Mouse (Mus musculus) limb, embryonic 12.5 days (tissue): ENCODE results near the gene Cep350. TPM values are rescaled to one million over a fixed set of nuclear protein-coding genes. Genes with fewer than 3 reads are reported as not detected.

ENCODE experiments used
- ATAC-seq: fragments of 200-750 bp; cut with Nextera tagmentation; 2 replicates; pipeline ENCODE4 v1.8.0; 2017; ENCODE audit warnings: low read depth, moderate TSS enrichment; ENCODE audit not compliant: insufficient number of reproducible peaks, insufficient read depth, low FRiP score, low TSS enrichment
- H3K27ac ChIP-seq: fragments of 300-500 bp; sonication (generic); 2 replicates; pipeline ENCODE4 v1.5.1; 2016; ENCODE audit warnings: mild to moderate bottlenecking, moderate library complexity
- H3K27me3 ChIP-seq: fragments of 300-500 bp; sonication (generic); 2 replicates; pipeline ENCODE4 v1.6.1; 2016; ENCODE audit warnings: mild to moderate bottlenecking, moderate library complexity
- H3K36me3 ChIP-seq: fragments of 300-500 bp; sonication (generic); 2 replicates; pipeline ENCODE4 v1.6.1; 2016; ENCODE audit warnings: mild to moderate bottlenecking, moderate library complexity
- H3K4me1 ChIP-seq: fragments of 300-500 bp; sonication (generic); replicated peaks from 2 replicates; pipeline ENCODE4 v1.6.1; 2016
- H3K4me2 ChIP-seq: fragments of 300-500 bp; sonication (generic); 2 replicates; pipeline ENCODE4 v1.6.1; 2016; ENCODE audit warnings: mild to moderate bottlenecking, moderate library complexity
- H3K4me3 ChIP-seq: fragments of 300-500 bp; sonication (generic); replicated peaks from 2 replicates; pipeline ENCODE4 v1.5.1; 2016; ENCODE audit warnings: mild to moderate bottlenecking
- H3K9ac ChIP-seq: fragments of 300-500 bp; sonication (generic); replicated peaks from 2 replicates; pipeline ENCODE4 v1.6.1; 2016; ENCODE audit warnings: mild to moderate bottlenecking, moderate library complexity
- H3K9me3 ChIP-seq: fragments of 300-500 bp; sonication (generic); 2 replicates; pipeline ENCODE4 v1.6.1; 2016; ENCODE audit warnings: mild to moderate bottlenecking, moderate library complexity
- WGBS: fragments of 180-500 bp; shearing (Covaris S2); methylation state at CpG from one replicate; pipeline ENCODE4 v1.1.7; 2016; 5-methylcytosine and 5-hydroxymethylcytosine counted together
- polyA plus RNA-seq: library from polyadenylated mRNA; unstranded; fragments of >200 nt; fragmentation: Nextera tagmentation; extraction: Ambion mirVana; gene quantifications from 2 replicates; pipeline ENCODE4 v1.2.1, GENCODE M21; 2016

The Cep350 gene
- polyA plus RNA-seq, 1 experiment from 2014 or later = 12.5 TPM

GRCm38 (mm10) chr1:155987625-155988024 is 14.6 kb upstream of the Cep350 start:
- Histone ChIP-seq H3K4me2 (no peak overlapping the region), H3K36me3 (no peaks in the 10 kb centered on the region), H3K4me1 (no peaks in the 10 kb centered on the region; the same call in 1 of the 2 replicates), H3K27ac (no peak overlapping the region), H3K27me3 (no peaks in the 10 kb centered on the region), H3K4me3 (no peak overlapping the region), H3K9me3 (no peaks in the 10 kb centered on the region), H3K9ac (no peak overlapping the region)
- 83% methylated on average over 2 of the region's 2 CpGs for WGBS
- no peak for ATAC-seq

GRCm38 (mm10) chr1:155974931-155975330 is 1.9 kb upstream of the Cep350 start:
- Histone ChIP-seq H3K4me2 (no peak overlapping the region), H3K9ac (no peak overlapping the region), H3K27ac (no peak overlapping the region), H3K4me3 (no peak overlapping the region), H3K4me1 (peaks cover 17% of the 10 kb centered on the region), H3K27me3 (no peaks in the 10 kb centered on the region), H3K9me3 (no peaks in the 10 kb centered on the region), H3K36me3 (no peaks in the 10 kb centered on the region)
- WGBS = 56% methylated on average over 2 of the region's 2 CpGs
- no peak for ATAC-seq

DNA sequence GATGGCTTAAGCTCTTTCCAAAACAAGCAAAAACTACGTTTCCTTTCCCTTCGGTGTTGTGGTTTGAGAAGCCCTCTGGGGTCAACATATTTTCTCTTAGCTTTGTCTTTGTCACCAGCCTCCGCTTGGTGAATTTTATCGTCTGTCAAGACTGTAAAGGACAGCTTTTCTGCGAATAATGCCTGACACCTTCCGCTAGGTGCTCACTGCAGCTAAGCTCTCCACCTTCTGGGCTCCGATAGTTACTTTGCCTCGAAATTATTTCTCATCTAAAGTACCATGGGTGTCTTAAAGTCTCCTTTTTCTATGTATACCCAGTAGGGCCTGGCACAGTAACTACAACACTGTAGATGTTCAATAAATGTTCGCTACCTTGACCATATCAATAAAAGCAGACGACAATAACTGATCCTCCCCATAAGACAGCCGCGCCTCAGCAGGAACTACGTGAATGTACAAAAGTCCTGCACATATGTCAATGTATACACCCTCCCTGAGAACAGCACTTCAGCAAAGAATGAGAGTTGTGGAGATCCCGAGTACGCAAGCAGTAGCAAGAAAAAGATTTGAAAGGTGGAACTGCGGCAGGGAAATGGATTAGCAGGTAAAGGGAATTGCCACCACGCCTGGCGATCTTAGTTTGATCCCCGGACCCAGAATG is 794 bp upstream of the Cep350 start:
- Histone ChIP-seq H3K9me3 (no peaks in the 10 kb centered on the region), H3K4me2 (peak overlapping the region; percentile 73), H3K4me1 (peaks cover 17% of the 10 kb centered on the region), H3K27ac (peak overlapping the region; percentile 84), H3K36me3 (no peaks in the 10 kb centered on the region), H3K9ac (peak overlapping the region; percentile 97), H3K4me3 (peak overlapping the region; percentile 98), H3K27me3 (no peaks in the 10 kb centered on the region)
- WGBS = 6% methylated on average over 19 of the region's 19 CpGs
- no peak for ATAC-seq

DNA sequence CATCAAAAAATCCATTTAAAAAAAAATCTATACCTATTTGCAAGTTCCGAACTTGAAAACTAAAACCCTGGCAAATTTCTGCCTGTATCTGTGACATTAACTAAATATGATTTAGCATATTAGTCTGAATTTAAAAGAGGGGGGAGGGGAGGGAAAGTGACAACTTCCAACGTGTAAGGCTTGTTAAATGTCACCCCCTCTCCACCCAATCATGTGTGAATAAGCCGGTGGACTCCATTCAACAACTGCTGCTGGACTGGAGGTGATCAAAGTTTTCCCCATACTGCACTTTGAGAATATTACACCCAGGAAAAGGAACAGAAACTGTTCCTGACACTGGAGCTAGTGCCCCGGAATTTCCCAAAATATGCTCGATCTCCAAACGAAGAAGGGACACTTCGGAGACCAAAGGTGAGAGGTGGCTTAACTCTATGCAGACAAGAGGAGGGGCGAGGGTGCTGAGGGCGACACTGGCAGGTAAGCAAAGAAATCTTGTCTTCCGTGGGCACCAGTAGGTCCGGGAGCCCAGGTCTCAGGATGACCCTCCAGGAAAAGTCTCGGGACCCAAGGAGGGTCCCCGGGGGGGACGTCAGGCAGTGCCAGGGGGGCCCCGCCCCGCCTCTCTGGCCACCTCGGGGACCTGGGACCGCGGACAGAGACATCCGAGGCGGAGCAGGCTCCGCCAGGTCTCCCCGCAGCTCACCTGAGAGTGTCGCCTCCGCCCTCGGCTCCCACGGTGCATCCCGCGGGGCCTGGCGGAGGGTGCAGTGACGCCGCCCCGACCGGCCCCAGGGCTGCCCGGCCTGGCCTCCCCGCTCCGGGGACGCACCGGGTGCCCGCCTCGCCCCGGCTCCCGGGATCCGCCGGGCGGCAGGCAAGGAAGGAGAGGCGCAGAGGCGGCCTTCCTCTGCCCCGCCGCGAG is 648 bp downstream of the Cep350 start:
- 3% methylated on average over 51 of the region's 51 CpGs for WGBS

GRCm38 (mm10) chr1:155949170-155949569 is 23.9 kb downstream of the Cep350 start:
- peaks cover 68% of the 10 kb centered on the region for H3K36me3 ChIP-seq
- WGBS = 93% methylated on average over 2 of the region's 2 CpGs
- ATAC-seq = no peak
- H3K4me3 ChIP-seq = no peak overlapping the region
- H3K27me3 ChIP-seq = no peaks in the 10 kb centered on the region
- H3K9me3 ChIP-seq = 0 out of 2 replicates have a peak, but pooled peaks cover 3% of the 10 kb centered on the region
- H3K9ac ChIP-seq = no peak overlapping the region
- H3K27ac ChIP-seq = no peak overlapping the region
- no peaks in the 10 kb centered on the region for H3K4me1 ChIP-seq
- no peak overlapping the region for H3K4me2 ChIP-seq

More for the DNA sequence above, 648 bp downstream of the Cep350 start:
- H3K27ac ChIP-seq = peak overlapping the region; percentile 95
- no peaks in the 10 kb centered on the region for H3K36me3 ChIP-seq
- H3K9ac ChIP-seq = peak overlapping the region; percentile 97
- H3K4me2 ChIP-seq = peak overlapping the region; percentile 78
- H3K4me1 ChIP-seq = peaks cover 17% of the 10 kb centered on the region
- ATAC-seq = peak; percentile 72; the same call in 1 of the 2 replicates
- H3K4me3 ChIP-seq = peak overlapping the region; percentile 98
- H3K9me3 ChIP-seq = no peaks in the 10 kb centered on the region
- H3K27me3 ChIP-seq = no peaks in the 10 kb centered on the region

- WGBS = 89% methylated on average over 2 of the region's 2 CpGs
- H3K36me3 ChIP-seq = peaks cover 62% of the 10 kb centered on the region
Measured at GRCm38 (mm10) chr1:155944361-155944760, 28.7 kb downstream of the Cep350 start.

DNA sequence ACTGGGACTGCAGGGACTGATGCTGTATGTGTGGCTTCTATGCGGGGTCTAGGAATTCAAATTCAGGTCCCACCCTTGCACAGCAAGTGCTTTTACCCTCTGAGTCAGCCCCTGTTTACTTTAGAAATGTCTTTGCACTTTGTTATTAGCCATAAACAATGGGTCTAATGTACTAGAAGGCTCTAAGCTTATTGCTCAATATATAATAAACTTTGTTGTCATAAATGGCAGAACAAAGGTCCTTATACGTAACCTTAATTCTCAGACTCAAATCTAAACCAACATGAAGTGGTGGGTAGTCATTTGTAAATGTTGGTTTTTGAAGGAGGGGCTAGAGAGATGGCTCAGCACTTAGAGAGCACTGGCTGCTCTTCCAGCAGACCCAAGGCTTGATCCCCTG is 35.6 kb downstream of the Cep350 start:
- ATAC-seq = no peak
- H3K4me1 ChIP-seq = no peaks in the 10 kb centered on the region
- 94% methylated on average over 2 of the region's 2 CpGs for WGBS
- no peak overlapping the region for H3K9ac ChIP-seq
- no peak overlapping the region for H3K27ac ChIP-seq
- no peak overlapping the region for H3K4me3 ChIP-seq
- H3K27me3 ChIP-seq = no peaks in the 10 kb centered on the region
- no peaks in the 10 kb centered on the region for H3K9me3 ChIP-seq
- peaks cover 73% of the 10 kb centered on the region for H3K36me3 ChIP-seq
- no peak overlapping the region for H3K4me2 ChIP-seq

More at GRCm38 (mm10) chr1:155944361-155944760, 28.7 kb downstream of the Cep350 start:
- Histone ChIP-seq H3K4me2 (no peak overlapping the region), H3K9ac (no peak overlapping the region), H3K27ac (no peak overlapping the region), H3K27me3 (no peaks in the 10 kb centered on the region), H3K4me3 (no peak overlapping the region), H3K4me1 (no peaks in the 10 kb centered on the region), H3K9me3 (0 out of 2 replicates have a peak, but pooled peaks cover 3% of the 10 kb centered on the region)
- ATAC-seq = no peak

- Histone ChIP-seq H3K9me3 (no peaks in the 10 kb centered on the region), H3K36me3 (peaks cover 78% of the 10 kb centered on the region)
- 91% methylated on average over 2 of the region's 2 CpGs for WGBS
Measured at GRCm38 (mm10) chr1:155934702-155935101, 38.4 kb downstream of the Cep350 start.

GRCm38 (mm10) chr1:155903561-155903960 is 69.5 kb downstream of the Cep350 start:
- 91% methylated on average over 3 of the region's 3 CpGs for WGBS
- Histone ChIP-seq H3K4me2 (no peak overlapping the region), H3K4me3 (no peak overlapping the region), H3K27me3 (no peaks in the 10 kb centered on the region), H3K9ac (no peak overlapping the region), H3K27ac (no peak overlapping the region), H3K36me3 (peaks cover 86% of the 10 kb centered on the region), H3K9me3 (no peaks in the 10 kb centered on the region), H3K4me1 (no peaks in the 10 kb centered on the region)
- ATAC-seq = no peak

More at GRCm38 (mm10) chr1:155934702-155935101, 38.4 kb downstream of the Cep350 start:
- H3K4me3 ChIP-seq = no peak overlapping the region
- H3K9ac ChIP-seq = no peak overlapping the region
- H3K4me1 ChIP-seq = no peaks in the 10 kb centered on the region
- ATAC-seq = no peak
- no peak overlapping the region for H3K4me2 ChIP-seq
- no peak overlapping the region for H3K27ac ChIP-seq
- H3K27me3 ChIP-seq = no peaks in the 10 kb centered on the region

GRCm38 (mm10) chr1:155901348-155901747 is 71.7 kb downstream of the Cep350 start:
- H3K9ac ChIP-seq = no peak overlapping the region
- no peak for ATAC-seq
- no peaks in the 10 kb centered on the region for H3K4me1 ChIP-seq
- H3K9me3 ChIP-seq = no peaks in the 10 kb centered on the region
- no peak overlapping the region for H3K4me2 ChIP-seq
- H3K27me3 ChIP-seq = no peaks in the 10 kb centered on the region
- H3K4me3 ChIP-seq = no peak overlapping the region
- 98% methylated on average over 8 of the region's 8 CpGs for WGBS
- peaks cover 85% of the 10 kb centered on the region for H3K36me3 ChIP-seq
- no peak overlapping the region for H3K27ac ChIP-seq

DNA sequence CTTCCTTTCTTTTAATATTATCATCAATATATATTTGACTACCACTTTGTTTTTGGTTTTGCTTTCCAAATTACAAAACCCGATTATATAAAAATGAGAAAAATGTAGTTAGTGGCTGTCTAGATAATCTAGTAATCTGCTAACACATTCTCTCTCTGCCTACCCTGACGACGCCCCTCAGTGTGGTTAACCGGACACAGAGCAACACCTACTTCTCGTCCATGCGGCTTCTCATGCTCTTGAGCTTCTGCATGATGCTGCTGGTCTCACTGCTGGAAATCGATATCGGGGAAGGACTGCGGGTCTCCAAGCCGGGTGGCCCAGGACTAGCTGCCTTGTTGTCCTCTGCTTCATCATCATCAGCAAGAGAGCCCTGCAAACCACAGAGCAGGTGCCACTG is 78.7 kb downstream of the Cep350 start:
- ATAC-seq = no peak
- H3K4me3 ChIP-seq = no peak overlapping the region
- H3K4me1 ChIP-seq = no peaks in the 10 kb centered on the region
- peaks cover 83% of the 10 kb centered on the region for H3K36me3 ChIP-seq
- no peaks in the 10 kb centered on the region for H3K27me3 ChIP-seq
- no peak overlapping the region for H3K9ac ChIP-seq
- H3K4me2 ChIP-seq = no peak overlapping the region
- no peaks in the 10 kb centered on the region; the same call in 1 of the 2 replicates for H3K9me3 ChIP-seq
- H3K27ac ChIP-seq = no peak overlapping the region
- WGBS = 96% methylated on average over 10 of the region's 10 CpGs
